ENCODE assay signal across 10 mouse cellular contexts in the genomic region with DNA sequence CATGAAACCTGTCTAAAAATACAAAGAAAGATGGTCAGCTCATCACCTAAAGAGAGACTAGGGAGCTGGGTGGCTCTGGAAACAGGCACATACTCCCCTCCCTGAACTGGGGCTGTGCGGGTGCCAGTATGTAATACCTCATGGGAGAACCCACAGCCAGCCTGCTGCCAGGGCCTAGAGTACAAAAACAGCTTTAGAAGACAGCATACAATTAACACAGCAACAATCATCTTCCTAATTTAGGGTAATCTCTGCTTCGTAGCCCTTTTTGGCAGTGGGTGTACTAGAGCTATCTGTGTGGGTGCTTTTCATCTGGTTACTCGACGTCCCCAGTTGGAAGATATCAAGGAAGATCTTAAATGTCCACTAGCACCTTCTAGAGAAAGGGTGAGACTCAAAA.
DNase-seq lines count a peak whose midpoint lies in the region; ATAC-seq and TF ChIP-seq lines count a peak whose summit lies in the region.
"Had no signal": no experiment of that assay in that cellular context is flagged by ENCODE, and none has a peak within 500 bp of the region (broad histone marks: within the 10 kb centered on the region; RNA-seq: fewer than 3 reads in every experiment).

No protein-coding gene starts in this region.

- ATAC-seq in liver, postnatal 0 days, result no peak
- ATAC-seq in kidney, embryonic 14.5 days (ENCODE audit: low FRiP score, low TSS enrichment), result no peak

- WGBS in liver, postnatal 0 days (ENCODE audit: insufficient replicate concordance), result 76% methylated on average over 4 of the region's 4 CpGs
- 95% methylated on average over 4 of the region's 4 CpGs for WGBS in kidney, embryonic 14.5 days

- TF ChIP-seq CTCF in gastrocnemius, adult 2 months (IDR thresholded peaks at IDR 0.05), result no peak
- no peak for TF ChIP-seq CTCF in liver, postnatal 0 days (IDR thresholded peaks at IDR 0.05; ENCODE audit: low read depth)

- no peak for TF ChIP-seq EP300 in liver, postnatal 0 days (IDR thresholded peaks at IDR 0.05; ENCODE audit: low read depth)

- H3K4me2 ChIP-seq in liver, postnatal 0 days (ENCODE audit: low read depth, low read length), result no peak overlapping the region
- no peak overlapping the region for H3K4me2 ChIP-seq in kidney, embryonic 14.5 days (replicated peaks; ENCODE audit: low read depth, low read length)

- DNase-seq in gastrocnemius, adult 2 months, result peak; percentile 72
- no peak for DNase-seq in gastrocnemius, postnatal 10 days
- DNase-seq in liver, postnatal 0 days, result no peak
- no peak for DNase-seq in liver
- peak; percentile 30 to 43 for DNase-seq in layer of hippocampus, postnatal 10 days (ENCODE audit: low spot score in 2 of 2)
- peak; percentile 39 to 59 for DNase-seq in right cerebral cortex, postnatal 36 days (ENCODE audit: low spot score in 2 of 2)
- DNase-seq in cerebellum, adult 9-10 months, result no peak

- H3K4me3 ChIP-seq in gastrocnemius, adult 2 months, result peak overlapping the region; percentile 37
- H3K4me3 ChIP-seq in liver, postnatal 0 days (ENCODE audit: low read depth, low read length), result no peak overlapping the region
- no peak overlapping the region for H3K4me3 ChIP-seq in kidney, embryonic 14.5 days (ENCODE audit: low read length)

- no peaks in the 10 kb centered on the region for H3K27me3 ChIP-seq in liver, postnatal 0 days (ENCODE audit: insufficient read depth, low read length)
- no peaks in the 10 kb centered on the region for H3K27me3 ChIP-seq in kidney, embryonic 14.5 days (ENCODE audit: control insufficient read depth, insufficient read depth, low read length)
- H3K27me3 ChIP-seq: CH12.LX had no signal

- H3K27ac ChIP-seq in gastrocnemius, adult 2 months, result peak overlapping the region; percentile 96
- H3K27ac ChIP-seq in liver, postnatal 0 days (ENCODE audit: low read depth), result peak overlapping the region; percentile 60
- H3K27ac ChIP-seq in kidney, embryonic 14.5 days (ENCODE audit: low read depth, low read length), result no peak overlapping the region
- H3K27ac ChIP-seq: macrophage had no signal

- no peaks in the 10 kb centered on the region for H3K9me3 ChIP-seq in liver, postnatal 0 days (ENCODE audit: low read length)
- H3K9me3 ChIP-seq in kidney, embryonic 14.5 days (ENCODE audit: control insufficient read depth, low read length), result no peaks in the 10 kb centered on the region

- peaks cover 10% of the 10 kb centered on the region for H3K4me1 ChIP-seq in liver, postnatal 0 days (ENCODE audit: insufficient read depth)
- H3K4me1 ChIP-seq in kidney, embryonic 14.5 days (ENCODE audit: control insufficient read depth, insufficient read depth, low read length), result no peaks in the 10 kb centered on the region

- H3K9ac ChIP-seq in liver, postnatal 0 days (replicated peaks), result no peak overlapping the region
- no peak overlapping the region for H3K9ac ChIP-seq in kidney, embryonic 14.5 days (ENCODE audit: low read depth, low read length)

- intact Hi-C loops in gastrocnemius, adult 2 months (cut with DNase I), result loop anchor here (5.0 kb wide), 1 partner anchor 247 kb away; no protein-coding TSS in a partner anchor

- H3K36me3 ChIP-seq in liver, postnatal 0 days (replicated peaks; ENCODE audit: insufficient read depth, low read length), result no peaks in the 10 kb centered on the region
- no peaks in the 10 kb centered on the region for H3K36me3 ChIP-seq in kidney, embryonic 14.5 days (ENCODE audit: control insufficient read depth, insufficient read depth, low read length)

Comparison
In these comparisons a context has a peak if more than half of its experiments do, and no peak if none do; other contexts are left out.
1. DNase-seq: peak in gastrocnemius, adult 2 months (single experiment), layer of hippocampus, postnatal 10 days (2 of 2) and right cerebral cortex, postnatal 36 days (2 of 2); none in gastrocnemius, postnatal 10 days (single experiment), liver, postnatal 0 days (single experiment), liver (single experiment) and cerebellum, adult 9-10 months (single experiment).